Mouse (Mus musculus) liver, postnatal 0 days (tissue): Measurements from ENCODE around the gene Cpt1b.
"Not testable (repeated sequence)": the region's sequence is repeated elsewhere in the genome, so short reads cannot be mapped to it uniquely, and the experiment has no call there.

Source experiments
- CTCF ChIP-seq: sonication (generic); IDR thresholded peaks from 2 replicates; pipeline ENCODE4 v1.5.1; 2016; ENCODE audit warnings: antibody characterized with exemption, low read depth
- EP300 ChIP-seq: IDR thresholded peaks from 2 replicates; pipeline ENCODE4 v1.6.1; 2016; ENCODE audit warnings: antibody characterized with exemption, low read depth, mild to moderate bottlenecking

- TF ChIP-seq CTCF, EP300: not testable (repeated sequence)
Observed at GRCm38 (mm10) chr15:89430771-89431170, 5.1 kb upstream of the Cpt1b start.
